Mouse (Mus musculus) midbrain, embryonic 12.5 days (tissue): ENCODE results near the gene Ints6l. TPM values are rescaled to one million over a fixed set of nuclear protein-coding genes. Genes with fewer than 3 reads are reported as not detected.

ENCODE experiments used
- ATAC-seq: fragments of 200-750 bp; cut with Nextera tagmentation; 2 replicates; pipeline ENCODE4 v1.8.0; 2017; ENCODE audit warnings: low read depth, moderate TSS enrichment, moderate library complexity; ENCODE audit not compliant: low FRiP score
- H3K27ac ChIP-seq: fragments of 300-500 bp; sonication (generic); replicated peaks from 2 replicates; pipeline ENCODE4 v1.5.1; 2016; ENCODE audit warnings: mild to moderate bottlenecking
- H3K27me3 ChIP-seq: fragments of 300-500 bp; sonication (generic); 2 replicates; pipeline ENCODE4 v1.6.1; 2016; ENCODE audit warnings: mild to moderate bottlenecking
- H3K36me3 ChIP-seq: fragments of 300-500 bp; sonication (generic); 2 replicates; pipeline ENCODE4 v1.6.1; 2016
- H3K4me1 ChIP-seq: fragments of 300-500 bp; sonication (generic); 2 replicates; pipeline ENCODE4 v1.6.1; 2016
- H3K4me2 ChIP-seq: fragments of 300-500 bp; sonication (generic); replicated peaks from 2 replicates; pipeline ENCODE4 v1.6.1; 2016; ENCODE audit warnings: mild to moderate bottlenecking, moderate library complexity
- H3K4me3 ChIP-seq: fragments of 300-500 bp; sonication (generic); 2 replicates; pipeline ENCODE4 v1.5.1; 2016; ENCODE audit warnings: mild to moderate bottlenecking
- H3K9ac ChIP-seq: fragments of 300-500 bp; sonication (generic); replicated peaks from 2 replicates; pipeline ENCODE4 v1.6.1; 2016; ENCODE audit warnings: mild to moderate bottlenecking, moderate library complexity
- H3K9me3 ChIP-seq: fragments of 300-500 bp; sonication (generic); 2 replicates; pipeline ENCODE4 v1.6.1; 2016; ENCODE audit warnings: mild to moderate bottlenecking
- WGBS: fragments of 180-500 bp; shearing (Covaris S2); methylation state at CpG from one replicate; pipeline ENCODE4 v1.1.7; 2016; 5-methylcytosine and 5-hydroxymethylcytosine counted together
- polyA plus RNA-seq: library from polyadenylated mRNA; unstranded; fragments of >200 nt; fragmentation: Nextera tagmentation; extraction: Ambion mirVana; gene quantifications from 2 replicates; pipeline ENCODE4 v1.2.1, GENCODE M21; 2016

Ints6l gene
- polyA plus RNA-seq, 1 experiment from 2014 or later, result 28.6 TPM

GRCm38 (mm10) chrX:56549506-56549905, 94.8 kb downstream of the Ints6l start, which contains the start of gene Gm648:
Gm648 (minus strand) TSS chrX:56549606.
- Histone ChIP-seq H3K4me3 (no peak within 1 kb of the TSS), H3K4me2 (no peak within 1 kb of the TSS), H3K9me3 (no peaks in the 10 kb centered on the region), H3K27me3 (no peaks in the 10 kb centered on the region), H3K9ac (no peak within 1 kb of the TSS), H3K4me1 (no peaks in the 10 kb centered on the region), H3K27ac (no peak within 1 kb of the TSS), H3K36me3 (no peaks in the 10 kb centered on the region)
- ATAC-seq, result no peak
- 82% methylated on average over 7 of the region's 7 CpGs for WGBS

- WGBS, result 78% methylated on average over 3 of the region's 3 CpGs
- no peak overlapping the region for H3K4me3 ChIP-seq
- H3K36me3 ChIP-seq, result no peaks in the 10 kb centered on the region
- H3K4me2 ChIP-seq, result no peak overlapping the region
- H3K9me3 ChIP-seq, result no peaks in the 10 kb centered on the region
- ATAC-seq, result no peak
- H3K9ac ChIP-seq, result no peak overlapping the region
- H3K4me1 ChIP-seq, result no peaks in the 10 kb centered on the region
- H3K27me3 ChIP-seq, result no peaks in the 10 kb centered on the region
- H3K27ac ChIP-seq, result no peak overlapping the region
Measured at GRCm38 (mm10) chrX:56553584-56553983, 98.9 kb downstream of the Ints6l start.

Other genes starting within 250 kb of the Ints6l start
- gene Gm773, start 242.0 kb upstream of the Ints6l start, polyA plus RNA-seq, result not detected in 2 replicates
- 5.6 and 6.2 TPM in 2 replicates for gene Zfp449, start 108.5 kb upstream of the Ints6l start, polyA plus RNA-seq
- gene Smim10l2a, start 80.3 kb upstream of the Ints6l start, polyA plus RNA-seq, result 5.1 and 5.6 TPM in 2 replicates
- gene Gm2174, start 6.9 kb upstream of the Ints6l start, polyA plus RNA-seq, result 0.85 TPM in 1 of 2 replicates, not detected in the other
- gene Gm10477, start 69.9 kb downstream of the Ints6l start, polyA plus RNA-seq, result not detected in 2 replicates
- gene Gm648, start 94.7 kb downstream of the Ints6l start, polyA plus RNA-seq, result 0.18 TPM in 1 of 2 replicates, not detected in the other
- gene Mmgt1, start 143.2 kb downstream of the Ints6l start, polyA plus RNA-seq, result 52.7 and 53.0 TPM in 2 replicates
- 30.2 and 37.2 TPM in 2 replicates for gene Slc9a6, start 154.9 kb downstream of the Ints6l start, polyA plus RNA-seq